Mouse (Mus musculus) heart, adult 18-20 months (tissue): ENCODE measurements around the gene Thbd. TPM values are rescaled to one million over a fixed set of nuclear protein-coding genes. Genes with fewer than 3 reads are reported as not detected.

Experiments used
- DNase-seq, 2 experiments: peaks; one replicate each; pipeline ENCODE4 v3.0.0; 2021 to 2022; ENCODE audit warnings: mixed read lengths in 1 of 2
- total RNA-seq, 2 experiments: library from RNA; stranded (reverse); gene quantifications; 2 replicates each; pipeline ENCODE4 v1.2.3; 2021

The Thbd gene
- total RNA-seq, 2 experiments from 2014 or later = 42.3 to 44.8 TPM

DNA sequence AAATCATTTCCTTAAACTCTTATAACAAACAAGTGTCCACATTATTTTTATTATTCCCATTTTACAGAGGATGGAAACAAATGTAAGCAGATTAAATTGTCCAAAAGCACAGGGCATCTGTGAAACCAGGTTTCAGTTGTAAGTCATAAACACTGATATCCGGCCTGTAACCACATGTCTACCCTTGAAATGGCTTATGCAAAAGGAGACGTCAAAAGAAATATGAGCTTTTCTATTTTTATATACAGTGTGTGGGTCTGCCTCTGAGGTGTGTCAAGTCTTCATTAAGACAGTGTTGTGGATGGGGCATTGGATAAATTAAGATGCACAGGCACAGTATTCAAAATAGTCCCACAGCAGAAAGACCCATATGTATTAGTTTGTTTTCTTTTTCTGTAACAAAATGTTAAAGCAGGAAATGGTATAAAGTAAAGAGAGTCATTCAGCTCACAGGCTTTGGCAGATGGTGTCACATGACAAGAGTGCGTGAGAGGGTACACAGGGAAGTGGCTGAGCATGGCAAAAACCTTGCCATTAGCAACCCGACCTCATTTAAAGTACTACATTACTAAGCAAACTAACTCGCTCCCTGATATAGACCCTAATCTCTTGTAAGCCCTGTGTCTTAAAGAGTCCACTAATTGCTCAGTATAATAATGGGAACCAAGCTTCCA is 17.9 kb upstream of the Thbd start:
- no peak for DNase-seq

DNA sequence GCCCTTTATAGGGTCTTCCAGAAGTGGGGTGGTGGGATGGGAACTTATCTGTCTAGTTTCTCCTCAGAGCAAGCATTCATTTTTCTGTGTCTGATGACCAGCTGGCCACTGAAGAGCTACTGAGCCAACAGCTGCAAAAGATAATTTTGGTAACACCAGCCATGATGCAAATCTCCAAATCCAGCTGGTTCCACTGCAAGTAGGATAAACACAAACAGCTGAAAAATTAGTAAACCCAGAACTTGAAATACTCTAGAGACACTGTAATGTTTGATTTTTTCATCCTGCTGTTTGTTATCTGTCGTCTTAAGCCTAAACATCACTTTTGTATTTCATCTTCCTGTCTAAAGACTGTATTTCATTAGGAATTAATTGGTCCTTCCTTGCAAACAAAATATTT is 13.7 kb upstream of the Thbd start:
- DNase-seq = peak in 1 of 2 experiments; percentile 46

DNA sequence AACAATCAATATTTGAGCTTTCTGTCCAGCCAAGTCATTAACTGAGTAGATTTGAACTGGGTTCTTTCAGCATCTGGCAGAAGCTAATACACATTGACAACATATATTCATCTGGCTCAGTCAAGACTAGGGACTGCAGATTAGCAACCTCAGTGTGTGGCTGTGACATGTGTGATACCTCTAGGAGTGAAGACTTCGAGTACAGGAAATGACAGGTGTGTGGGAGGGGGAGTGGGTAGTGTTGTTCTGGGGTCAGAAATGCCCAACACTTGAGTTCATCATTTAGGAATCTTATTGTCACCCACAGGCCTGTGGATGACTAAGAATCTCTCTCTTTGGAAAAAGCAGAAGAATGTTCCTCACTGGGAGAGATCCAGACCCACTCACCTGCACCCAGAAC is 13.1 kb upstream of the Thbd start:
- DNase-seq = no peak

DNA sequence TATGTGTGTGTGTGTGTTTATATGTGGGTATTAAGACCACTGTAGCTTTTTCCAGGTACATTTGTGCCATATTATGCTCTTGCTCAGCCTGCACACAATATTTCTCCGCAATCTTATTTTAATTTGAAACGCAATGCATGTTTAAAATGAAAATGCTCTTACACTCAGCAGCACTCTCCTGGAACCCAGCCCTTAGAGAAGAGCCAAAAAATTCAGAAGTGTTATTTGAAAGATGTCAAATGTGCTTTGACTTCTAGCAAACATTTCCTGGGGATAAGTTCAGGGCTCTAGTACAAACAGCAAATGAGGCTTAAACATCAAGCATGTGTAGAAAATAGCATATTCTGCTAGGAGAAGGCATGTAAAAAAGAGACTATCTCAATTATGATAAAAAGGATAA is 11.8 kb upstream of the Thbd start:
- DNase-seq = no peak

DNA sequence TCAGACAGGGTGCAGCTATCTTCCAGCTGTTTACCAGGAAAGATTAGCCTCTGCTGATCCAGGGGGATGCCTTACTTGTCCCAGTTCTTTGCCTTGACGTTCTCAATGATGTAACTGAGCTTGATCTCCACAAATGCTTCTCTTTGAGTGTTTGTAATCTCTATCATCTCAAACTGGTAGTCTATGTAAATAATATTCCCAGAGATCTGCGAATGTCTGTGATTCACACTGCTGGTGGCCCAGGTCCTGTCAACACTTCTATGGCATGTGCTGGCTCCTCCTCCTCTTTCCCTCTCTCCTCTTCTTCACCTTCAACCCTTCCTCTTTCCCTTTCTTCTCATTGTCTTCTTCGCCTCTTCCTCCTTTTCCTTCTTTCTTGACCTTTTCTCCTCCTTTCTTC is 11.2 kb upstream of the Thbd start:
- DNase-seq = no peak

DNA sequence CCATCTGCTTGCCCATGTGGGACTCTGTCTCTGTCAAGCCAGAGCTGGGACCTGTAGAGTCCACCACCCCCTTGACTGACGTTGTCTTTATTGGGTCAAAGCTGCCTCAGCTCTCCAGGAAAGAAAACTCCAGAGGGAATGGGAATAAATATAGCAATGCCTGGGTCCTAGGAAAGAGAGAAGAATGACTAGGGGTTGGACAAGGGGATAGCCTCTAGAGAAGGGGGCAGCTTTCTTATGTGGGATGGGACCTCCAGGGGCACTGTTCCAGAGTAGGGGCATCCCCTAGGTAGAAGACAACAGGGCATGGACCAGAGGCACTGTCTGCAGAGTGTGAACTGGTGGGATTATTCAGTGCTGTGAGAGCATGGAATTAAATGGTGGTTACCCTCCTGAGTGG is 1.8 kb upstream of the Thbd start:
- no peak for DNase-seq

DNA sequence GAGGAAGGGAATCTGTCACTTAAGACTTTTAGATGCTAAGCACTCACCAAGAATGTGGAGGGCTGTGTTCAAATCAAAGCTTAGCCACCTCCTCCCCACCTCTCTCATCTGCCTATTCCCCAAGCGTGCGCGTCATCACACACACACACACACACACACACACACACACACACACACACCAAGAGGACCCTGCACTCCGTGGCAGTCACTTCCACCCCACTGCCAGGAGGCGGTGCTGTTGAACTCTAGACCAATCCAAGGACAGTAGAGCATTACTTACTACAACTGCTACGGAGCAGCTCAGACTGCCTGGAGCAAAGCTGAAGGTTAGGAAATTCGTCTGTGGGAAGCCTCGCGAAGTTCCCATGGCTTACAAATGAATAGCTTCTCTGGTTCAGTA is 1.2 kb upstream of the Thbd start:
- peak; percentile 91 to 93 for DNase-seq

DNA sequence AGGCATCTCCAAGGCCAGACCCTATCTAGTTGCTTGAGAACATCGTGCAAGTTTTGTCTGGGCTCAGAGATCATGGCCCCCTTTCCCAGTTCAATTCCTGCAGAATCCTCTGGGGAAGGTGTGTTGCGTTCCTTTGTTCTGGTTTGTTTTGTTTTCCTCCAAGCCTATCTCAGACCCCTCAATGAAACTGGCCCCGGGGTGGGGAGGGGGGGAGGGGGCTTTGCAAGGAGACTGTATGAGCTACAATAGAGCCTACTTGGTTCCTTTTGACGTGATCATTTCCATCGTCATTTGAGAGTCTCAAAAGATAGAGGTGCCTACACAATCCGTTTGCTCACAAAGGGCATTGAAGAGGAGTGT is 753 bp upstream of the Thbd start:
- no peak for DNase-seq

DNA sequence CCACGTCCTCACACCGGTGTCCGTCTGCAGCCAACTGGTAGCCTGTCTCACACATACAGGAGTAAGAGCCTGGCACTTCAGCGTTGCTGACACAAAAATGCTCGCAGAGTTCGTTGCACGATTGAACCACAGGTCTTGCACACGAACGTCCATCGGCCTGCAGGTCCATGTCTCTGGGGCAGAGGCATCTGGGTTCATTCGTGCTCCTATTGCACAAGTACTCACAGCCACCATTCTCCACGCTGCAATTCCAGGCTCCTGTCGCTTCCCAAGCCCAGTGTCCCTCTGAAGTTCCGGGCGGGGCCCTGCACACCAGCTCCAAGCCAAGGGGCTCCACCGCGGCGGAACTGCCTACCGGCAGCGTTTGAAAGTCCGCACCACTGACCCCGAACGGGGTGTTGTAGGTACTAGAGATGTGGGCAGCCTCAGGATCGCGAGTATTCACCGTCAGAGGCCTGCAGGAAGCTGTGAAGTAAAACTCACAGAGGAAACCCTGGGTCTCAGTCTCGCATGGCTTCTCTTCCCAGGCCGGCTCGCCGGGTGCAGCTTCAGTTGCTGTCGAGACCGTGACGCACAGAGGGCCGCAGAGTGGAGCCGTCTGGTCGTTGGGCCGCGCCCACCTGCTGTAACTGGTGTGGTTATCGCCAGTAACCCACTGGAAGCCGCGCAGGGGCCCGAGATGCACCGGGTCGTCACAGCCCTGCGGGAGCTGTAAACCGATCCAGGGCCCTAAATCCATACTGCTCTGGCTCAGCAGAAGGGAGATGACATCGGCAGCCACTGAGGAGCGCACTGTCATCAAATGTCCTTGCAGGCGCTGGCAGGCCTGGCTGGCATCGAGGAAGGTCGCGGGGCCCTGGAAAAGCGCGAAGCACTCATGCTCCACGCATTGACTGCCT is 768 bp downstream of the Thbd start:
- DNase-seq = peak; percentile 71

DNA sequence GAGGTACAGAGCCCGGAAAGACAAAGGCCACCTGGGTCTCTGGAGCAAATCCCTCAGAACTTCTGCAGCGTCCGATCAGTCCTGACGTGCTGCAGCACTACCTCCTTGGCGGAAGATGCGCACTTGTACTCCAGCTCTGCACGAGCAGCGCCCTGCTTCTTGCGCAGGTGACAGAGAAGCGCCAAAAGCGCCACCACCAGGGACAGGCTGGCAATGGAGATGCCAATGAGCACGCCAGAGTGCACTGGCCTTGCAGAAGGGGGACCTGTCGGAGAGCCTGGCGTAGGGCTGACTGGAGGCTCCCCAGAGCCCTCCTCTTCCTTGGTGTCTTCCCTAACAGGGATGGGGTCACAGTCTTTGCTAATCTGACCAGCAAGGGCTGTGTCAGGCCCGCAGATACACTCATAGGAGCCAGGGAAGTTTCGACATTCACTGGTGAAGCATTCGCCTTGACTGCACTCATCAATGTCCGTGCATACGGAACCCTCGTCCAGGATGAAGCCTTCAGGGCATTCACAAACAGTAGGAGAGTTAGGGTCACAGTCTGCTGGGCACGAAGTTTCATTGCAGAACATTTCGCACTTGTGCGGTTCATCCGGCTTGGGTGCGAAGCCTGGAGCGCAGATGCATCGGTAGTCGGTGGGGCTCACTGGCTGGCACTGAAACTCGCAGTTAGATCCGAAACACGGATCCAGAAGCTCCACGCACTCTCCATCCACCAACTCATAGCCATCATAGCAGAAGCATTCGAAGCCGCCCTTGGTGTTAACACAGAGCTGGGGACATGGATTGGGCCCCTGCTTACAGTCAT is 1.6 kb downstream of the Thbd start:
- DNase-seq = peak; percentile 64 to 68

DNA sequence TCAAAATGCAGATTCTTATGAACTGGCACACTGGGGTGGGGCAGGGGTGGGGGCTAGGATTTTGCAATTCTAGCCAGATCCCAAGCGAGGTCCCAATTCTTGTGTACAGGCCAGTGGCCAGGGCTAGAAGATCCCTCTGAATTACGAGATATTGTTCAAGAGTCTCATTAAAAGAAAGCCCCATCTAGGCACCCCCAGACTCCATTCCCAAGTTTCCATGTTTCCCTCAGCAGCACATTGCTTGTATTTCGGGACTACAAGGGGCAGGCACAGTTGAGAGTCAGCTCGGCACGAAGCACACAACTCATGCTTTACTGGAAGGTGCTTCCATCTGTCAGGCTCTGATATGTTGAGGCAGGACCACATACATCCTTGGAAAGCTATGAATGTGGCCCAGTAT is 3.1 kb downstream of the Thbd start:
- no peak for DNase-seq

DNA sequence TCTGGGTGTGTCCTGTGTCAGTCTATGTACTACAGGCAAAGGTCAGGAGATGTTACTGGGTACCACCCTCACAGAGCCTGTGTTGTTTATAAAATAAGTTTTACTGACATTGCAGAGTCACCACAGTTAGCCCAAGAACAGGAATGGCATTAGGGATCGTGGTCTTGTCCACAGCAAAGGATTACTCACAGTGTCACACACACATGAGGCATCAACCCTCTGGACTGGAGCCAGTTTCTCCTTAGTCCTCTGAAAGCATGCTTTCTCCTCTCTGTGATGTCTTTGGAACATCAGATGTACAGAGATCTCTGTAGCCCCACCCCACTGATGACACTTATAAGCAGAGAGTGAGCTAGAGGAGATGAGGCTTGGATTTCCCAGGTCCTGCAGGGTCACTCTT is 5.8 kb downstream of the Thbd start:
- DNase-seq = no peak

DNA sequence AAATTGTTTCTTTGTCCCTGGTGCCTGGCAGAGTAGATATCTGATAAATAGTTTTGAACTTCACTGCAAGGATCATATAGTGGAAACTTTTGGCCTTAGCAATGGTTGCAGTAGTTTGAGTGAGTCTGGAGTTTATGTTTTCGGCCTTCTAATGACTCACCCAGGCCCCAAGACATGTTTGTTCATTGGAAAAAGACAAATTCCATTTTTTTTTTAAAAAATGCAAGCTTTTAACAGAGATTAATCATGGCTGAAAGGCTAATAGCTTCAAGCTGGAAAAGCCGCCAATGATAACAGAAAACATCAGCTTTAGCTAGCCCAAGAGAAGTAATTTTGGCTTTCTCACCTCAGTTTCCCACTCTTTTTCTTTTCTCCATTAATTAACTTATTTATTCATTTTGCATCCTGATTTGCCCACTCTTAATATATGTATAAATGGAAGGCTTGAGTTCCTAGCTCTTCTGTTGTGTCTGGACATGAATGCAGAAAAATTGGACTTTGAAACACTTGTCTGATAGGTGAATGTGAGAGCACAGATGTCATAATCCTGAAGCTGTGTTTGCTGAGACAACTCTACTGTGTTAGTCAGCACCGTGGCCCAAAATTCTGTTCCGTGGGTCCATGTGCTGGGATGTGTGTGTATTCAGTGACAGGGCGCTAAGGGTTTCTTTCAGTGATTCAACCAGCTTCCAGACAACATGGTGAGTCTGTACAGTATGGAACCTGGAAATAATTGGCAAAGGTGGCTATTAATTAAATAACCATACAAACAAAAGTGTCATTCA is 8.9 kb downstream of the Thbd start:
- DNase-seq = no peak

DNA sequence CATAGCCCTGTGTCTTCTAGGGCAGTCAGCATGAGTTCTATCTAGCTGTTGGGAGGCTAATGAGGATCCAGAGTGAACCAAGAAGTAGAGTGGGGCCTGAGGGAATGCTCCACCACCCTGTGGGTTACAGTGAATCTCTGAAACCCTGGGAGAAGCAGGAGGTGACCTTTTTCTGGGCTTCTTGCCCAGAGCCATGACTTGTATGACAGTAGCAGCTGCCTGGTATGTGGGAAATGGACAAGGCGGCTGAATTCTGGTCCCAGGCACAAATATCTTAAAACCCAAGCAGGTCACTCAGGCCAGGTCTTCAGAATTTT is 10.2 kb downstream of the Thbd start:
- DNase-seq = peak; percentile 77 to 81

DNA sequence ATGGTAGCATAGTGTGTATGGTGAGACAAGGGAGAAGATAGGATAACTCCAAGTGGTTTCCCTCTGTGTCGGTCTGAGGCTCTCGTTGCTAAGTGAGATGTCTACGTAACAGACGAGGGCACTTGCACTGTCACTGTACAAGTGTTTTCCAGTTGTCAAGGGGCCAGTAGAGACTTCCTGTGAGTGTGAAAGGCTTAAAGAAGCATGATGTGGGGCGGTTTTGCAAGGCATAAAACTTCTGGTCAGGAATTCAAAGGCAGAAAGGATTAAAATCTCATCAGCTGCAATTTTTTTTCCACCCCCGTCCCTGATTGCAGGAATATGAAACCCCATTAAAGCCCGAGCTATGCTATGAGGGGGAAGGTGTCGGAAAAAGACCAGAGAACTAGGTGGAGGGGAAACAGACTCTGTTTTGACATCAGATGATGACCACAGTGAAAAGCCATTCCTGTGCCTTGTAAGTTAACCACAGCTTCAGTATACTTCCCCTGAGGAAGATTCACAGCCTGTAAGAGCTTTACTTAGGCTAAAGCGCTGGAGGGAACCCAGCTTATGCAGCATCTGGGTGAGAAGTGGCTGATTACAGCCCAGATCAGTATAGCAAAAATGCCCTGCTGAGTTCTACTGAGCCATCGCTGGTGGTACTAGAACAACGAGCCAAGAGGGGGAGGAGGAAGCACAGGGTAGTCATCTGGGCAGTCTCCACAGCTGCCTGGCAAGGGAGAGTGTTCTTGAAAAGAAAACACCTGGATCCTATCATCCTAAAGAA is 10.8 kb downstream of the Thbd start:
- peak in 1 of 2 experiments; percentile 20 for DNase-seq

DNA sequence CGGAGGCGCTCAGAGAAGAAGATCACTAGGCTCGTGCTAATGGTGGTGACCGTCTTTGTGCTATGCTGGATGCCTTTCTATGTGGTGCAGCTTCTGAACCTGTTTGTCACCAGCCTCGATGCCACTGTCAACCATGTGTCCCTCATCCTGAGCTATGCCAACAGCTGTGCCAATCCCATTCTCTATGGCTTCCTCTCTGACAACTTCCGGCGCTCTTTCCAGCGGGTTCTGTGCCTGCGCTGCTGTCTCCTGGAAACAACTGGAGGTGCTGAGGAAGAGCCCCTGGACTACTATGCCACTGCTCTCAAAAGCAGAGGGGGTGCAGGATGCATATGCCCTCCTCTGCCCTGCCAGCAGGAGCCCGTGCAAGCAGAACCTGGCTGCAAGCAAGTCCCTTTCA is 11.8 kb downstream of the Thbd start:
- no peak for DNase-seq

DNA sequence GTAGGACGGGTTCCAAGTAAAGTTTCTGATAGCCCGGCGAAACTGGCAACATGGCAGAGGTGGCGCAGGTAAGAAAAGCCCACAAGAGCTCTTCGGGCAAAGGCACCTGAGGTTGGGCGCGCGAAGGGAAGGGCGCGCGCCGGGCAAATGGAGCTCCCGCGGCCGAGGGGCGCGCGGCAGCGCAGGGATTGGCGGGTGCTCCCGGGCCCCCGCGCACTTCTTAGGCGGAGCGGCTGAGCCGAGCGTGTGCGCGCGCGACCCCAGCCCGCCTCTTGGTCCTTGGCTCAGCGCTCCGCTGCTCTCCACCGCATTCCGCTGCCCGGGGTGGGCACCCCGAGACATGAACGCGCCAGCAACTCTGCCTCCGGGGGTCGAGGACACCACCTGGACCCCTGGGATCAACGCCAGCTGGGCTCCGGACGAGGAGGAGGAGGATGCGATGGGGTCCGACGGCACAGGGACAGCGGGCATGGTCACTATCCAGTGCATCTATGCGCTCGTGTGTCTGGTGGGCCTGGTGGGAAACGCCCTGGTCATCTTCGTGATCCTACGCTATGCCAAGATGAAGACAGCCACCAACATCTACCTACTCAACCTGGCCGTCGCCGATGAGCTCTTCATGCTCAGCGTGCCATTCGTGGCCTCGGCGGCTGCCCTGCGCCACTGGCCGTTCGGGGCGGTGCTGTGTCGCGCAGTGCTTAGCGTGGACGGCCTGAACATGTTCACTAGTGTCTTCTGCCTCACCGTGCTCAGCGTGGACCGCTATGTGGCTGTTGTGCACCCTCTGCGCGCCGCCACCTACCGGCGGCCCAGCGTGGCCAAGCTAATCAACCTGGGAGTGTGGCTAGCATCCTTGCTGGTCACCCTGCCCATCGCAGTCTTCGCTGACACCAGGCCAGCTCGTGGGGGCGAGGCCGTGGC is 12.6 kb downstream of the Thbd start, which contains the start of gene Sstr4:
TSS of gene Sstr4 (plus strand) at position 214 of the 921 bp plus-strand sequence.
- DNase-seq = peak; percentile 71 to 74

DNA sequence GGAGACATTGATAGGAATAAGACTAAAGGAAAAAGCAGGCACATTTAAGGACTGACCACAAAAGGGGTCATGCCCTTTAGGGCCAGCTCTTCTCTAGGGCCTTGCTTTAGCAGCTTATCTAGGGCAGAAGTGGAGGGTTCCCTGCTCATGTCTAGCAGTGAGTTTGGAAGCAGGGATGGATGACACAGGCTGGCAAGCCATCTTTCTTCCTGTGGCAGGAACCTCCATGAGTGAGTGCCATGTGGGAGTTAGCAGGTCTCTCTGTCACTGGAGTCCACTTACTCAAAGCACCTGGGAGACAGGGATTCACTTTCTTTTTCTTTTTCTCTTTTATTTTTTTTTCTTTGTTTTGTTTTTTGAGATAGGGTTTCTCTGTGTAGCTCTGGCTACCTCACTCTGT is 14.1 kb downstream of the Thbd start:
- DNase-seq = no peak

DNA sequence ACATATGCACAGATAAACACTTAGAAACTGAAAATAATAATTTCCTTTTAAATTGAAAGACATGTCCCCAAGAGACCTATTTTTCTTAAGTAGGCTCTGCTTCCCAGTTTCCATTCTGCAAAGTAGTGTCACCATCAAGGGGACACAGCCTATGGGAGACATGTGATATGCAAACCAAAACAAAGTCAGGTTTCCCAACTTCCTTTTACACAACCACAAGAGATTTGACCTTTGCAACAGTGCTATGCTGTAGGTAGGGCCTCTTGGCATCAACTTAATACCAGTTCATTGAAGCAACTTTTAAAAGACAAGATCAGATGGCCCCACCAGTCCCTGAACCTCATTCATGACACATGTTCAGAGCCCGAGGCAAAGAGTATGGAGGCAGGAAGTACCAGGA is 14.8 kb downstream of the Thbd start:
- no peak for DNase-seq
